Mouse (Mus musculus): ENCODE data around the gene Atg16l1.

Gene Atg16l1

DNA sequence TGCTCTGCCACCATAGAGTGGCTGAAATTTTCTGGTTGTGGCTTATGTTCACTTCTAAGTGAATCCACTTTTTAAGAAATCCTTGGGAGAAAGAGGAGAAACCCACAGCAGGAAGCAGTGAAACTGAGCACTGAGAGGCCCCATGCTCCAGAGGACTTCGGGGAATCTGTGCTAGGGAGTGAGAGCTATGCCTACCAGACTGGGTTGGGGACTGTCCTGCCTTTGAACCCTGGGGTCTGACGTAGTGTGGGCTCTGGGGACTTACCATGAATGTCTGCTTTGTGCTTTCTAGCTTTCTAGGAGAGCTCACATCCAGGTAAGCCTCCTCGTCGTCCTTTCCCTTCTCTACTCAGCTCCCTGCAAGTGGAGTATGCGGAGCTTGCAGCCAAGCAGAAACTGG lies 81.3 kb downstream of the Atg16l1 start:
- no peak for DNase-seq

GRCm38 (mm10) chr1:87840411-87841208 lies 84.9 kb downstream of the Atg16l1 start:
- DNase-seq, result no peak
